Mouse (Mus musculus): ENCODE measurements around the gene Kiss1r.

Kiss1r gene

GRCm38 (mm10) chr10:79924998-79925784 is 8.4 kb downstream of the Kiss1r start:
- peak; percentile 91 for DNase-seq

GRCm38 (mm10) chr10:79925785-79926490 is 9.2 kb downstream of the Kiss1r start:
- no peak for DNase-seq

GRCm38 (mm10) chr10:79926491-79927323 is 9.9 kb downstream of the Kiss1r start, which contains the start of gene Arid3a:
TSS of gene Arid3a (plus strand) at chr10:79927043.
- peak; percentile 97 for DNase-seq

GRCm38 (mm10) chr10:79927324-79928029 is 10.7 kb downstream of the Kiss1r start:
- peak; percentile 80 for DNase-seq

- DNase-seq, result peak; percentile 75
Observed at GRCm38 (mm10) chr10:79928030-79928694, 11.4 kb downstream of the Kiss1r start.

GRCm38 (mm10) chr10:79928907-79929701 is 12.3 kb downstream of the Kiss1r start:
- DNase-seq, result no peak

- no peak for DNase-seq
Observed at GRCm38 (mm10) chr10:79929967-79930825, 13.4 kb downstream of the Kiss1r start.

GRCm38 (mm10) chr10:79930826-79931186 is 14.0 kb downstream of the Kiss1r start:
- DNase-seq, result no peak

GRCm38 (mm10) chr10:79931797-79932196 is 15.0 kb downstream of the Kiss1r start:
- DNase-seq, result no peak

GRCm38 (mm10) chr10:79932736-79933135 is 16.0 kb downstream of the Kiss1r start:
- DNase-seq, result peak; percentile 82

- no peak for DNase-seq
Observed at GRCm38 (mm10) chr10:79933145-79933679, 16.4 kb downstream of the Kiss1r start.

- DNase-seq, result no peak
Observed at GRCm38 (mm10) chr10:79933861-79934260, 17.1 kb downstream of the Kiss1r start.

GRCm38 (mm10) chr10:79934272-79934721 is 17.5 kb downstream of the Kiss1r start:
- DNase-seq, result no peak

- DNase-seq, result no peak
Observed at GRCm38 (mm10) chr10:79934794-79935569, 18.2 kb downstream of the Kiss1r start.

GRCm38 (mm10) chr10:79936284-79936910 is 19.6 kb downstream of the Kiss1r start:
- no peak for DNase-seq

- DNase-seq, result no peak
Observed at GRCm38 (mm10) chr10:79936911-79937441, 20.2 kb downstream of the Kiss1r start.

- no peak for DNase-seq
Observed at GRCm38 (mm10) chr10:79937775-79938526, 21.2 kb downstream of the Kiss1r start.

Measured in embryo, embryonic 11 days (tissue).